Mouse (Mus musculus): Measurements from ENCODE around the gene Mical3.

Mical3 gene

DNA sequence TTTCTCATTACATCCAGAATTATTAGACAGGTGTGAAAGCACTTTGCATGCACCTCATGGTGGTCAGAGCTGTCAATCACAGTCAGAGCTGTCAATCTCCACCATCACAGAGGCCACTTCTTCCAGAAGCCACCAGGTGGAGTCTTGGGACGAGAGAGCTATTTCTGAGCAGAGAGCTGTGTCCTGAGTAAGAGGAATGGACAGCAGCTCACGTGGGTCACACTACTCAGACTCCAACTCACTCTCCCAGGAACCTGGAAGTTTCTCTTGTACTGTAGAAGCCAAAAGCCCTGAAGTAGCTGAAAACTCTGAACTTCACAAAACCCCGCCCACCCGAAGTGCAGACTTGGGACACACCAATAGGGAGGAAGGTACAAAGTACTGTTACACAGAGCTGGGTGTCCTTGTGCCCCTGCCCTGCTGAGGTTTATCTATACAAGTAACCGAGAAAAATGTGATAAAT, 227.3 kb downstream of the Mical3 start:
- DNase-seq (ENCODE audit: low spot score): no peak

DNA sequence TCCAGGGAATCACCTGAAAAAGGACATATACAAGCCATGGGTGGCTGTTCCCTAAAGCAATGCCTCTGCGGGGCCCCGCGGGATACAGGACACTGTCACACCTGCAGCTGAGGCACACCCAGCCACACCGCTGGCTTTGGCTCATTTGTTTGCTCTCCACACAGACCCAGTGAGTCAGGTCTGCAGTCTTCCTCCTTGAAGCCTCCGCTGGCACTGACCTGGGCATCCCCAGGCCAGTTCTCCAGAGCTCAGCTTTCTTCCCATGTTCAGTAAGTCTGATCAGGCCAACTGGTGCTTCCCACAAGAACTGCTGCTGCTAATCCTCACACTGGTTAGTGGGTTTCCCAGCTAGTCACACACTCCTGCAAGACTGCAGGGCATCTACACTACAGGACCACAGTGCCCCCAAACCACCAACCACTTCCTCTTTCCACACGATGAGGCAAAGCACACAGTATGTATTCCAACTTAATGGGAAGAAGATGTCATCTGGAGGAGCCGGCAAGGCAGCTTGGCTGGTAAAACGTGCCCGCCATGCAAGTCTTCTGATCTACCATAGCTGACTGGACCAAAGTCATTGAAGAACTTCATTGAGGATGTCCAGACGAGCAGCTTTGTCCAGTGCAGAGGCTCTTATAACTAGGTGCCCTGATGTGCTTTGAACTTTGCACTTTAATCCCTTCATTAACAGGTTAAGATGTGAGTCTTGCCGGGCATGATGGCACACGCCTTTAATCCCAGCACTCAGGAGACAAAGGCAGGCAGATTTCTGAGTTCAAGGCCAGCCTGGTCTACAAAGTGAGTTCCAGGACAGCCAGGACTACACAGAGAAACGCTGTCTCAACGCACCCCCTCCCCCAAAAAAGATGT, 228.8 kb downstream of the Mical3 start:
- DNase-seq (ENCODE audit: low spot score): no peak

DNA sequence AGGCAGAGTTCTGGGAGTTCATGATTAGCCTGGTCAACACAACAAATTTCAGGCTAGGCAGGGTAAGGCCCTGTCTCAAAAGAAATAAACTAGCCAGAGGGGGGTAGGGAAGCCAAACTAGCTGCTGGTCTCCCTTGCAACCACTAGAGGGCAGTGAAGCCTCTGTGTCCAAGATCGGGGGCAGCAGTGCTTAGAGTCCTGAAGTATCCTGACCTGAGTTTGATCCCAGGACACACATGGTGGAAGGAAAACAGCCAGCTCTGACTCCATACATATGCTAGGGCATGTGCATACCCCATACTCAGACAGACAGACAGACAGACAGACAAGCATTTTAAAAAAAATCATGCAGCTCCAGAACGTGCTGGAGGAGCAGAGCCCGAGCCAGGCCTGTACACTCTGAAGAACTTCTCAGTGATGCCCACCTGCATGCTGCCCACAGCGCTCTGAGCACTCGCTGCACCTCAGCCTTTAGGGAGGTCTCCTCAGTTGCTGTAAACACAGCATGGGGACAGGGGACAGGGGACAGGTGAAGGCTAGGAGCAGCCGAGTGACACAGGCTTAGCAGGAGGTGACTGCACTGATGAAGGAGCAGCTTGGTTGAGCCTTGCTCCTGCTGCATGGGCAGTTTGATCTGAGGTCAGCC, 232.5 kb downstream of the Mical3 start:
- no peak for DNase-seq (ENCODE audit: low spot score)

DNA sequence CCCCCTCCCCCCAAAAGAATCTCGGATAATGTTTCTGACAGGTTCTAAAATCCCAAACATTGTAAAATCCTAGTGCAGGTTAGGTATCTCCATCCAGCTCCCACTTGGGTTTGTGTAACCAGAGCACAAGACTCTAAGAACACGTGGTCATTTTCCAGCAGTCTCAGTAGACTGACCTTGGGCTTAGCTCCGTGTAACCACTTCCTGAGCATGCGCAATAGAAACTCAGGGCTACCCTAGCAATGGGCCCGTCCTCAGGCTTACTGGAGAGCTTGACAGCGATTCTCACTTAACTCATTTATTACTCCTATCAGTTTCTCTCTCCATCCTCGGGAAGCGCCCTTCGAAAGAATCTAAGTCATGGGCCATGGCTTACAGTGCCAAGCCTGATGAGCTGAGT, 236.3 kb downstream of the Mical3 start:
- DNase-seq (ENCODE audit: low spot score): no peak

DNA sequence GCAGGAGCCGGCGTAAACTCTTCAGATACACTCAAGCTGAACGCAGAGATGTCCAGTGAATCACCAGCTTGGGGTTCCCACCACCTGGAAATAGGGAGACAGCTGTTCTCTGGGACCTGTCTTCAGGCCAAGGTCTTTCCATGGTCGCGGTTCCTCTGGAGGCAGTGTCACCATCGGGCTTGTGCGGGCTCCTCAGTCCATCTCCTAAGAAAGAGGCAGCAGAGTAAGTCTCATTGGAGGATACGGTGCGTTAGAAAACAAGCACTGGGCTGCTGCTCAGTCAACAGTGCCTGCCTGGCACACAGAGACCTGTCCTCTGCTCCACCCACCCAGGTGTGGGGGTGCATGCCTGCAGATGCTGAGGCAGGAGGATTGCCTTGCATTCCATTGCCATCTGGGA, 236.7 kb downstream of the Mical3 start:
- DNase-seq (ENCODE audit: low spot score): no peak

DNA sequence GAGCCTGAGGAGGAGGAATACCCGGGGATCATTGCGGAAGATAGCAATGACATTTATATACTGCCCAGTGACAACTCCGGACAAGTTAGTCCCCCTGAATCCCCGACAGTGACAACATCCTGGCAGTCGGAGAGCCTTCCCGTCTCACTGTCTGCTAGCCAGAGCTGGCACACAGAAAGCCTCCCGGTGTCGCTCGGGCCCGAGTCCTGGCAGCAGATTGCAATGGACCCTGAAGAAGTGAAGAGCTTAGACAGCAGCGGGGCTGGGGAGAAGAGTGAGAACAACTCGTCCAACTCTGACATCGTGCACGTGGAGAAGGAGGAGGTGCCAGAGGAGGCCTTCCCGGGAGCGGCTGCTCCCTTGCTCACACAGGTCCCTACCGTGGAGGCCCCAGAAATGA, 244.1 kb downstream of the Mical3 start:
- DNase-seq (ENCODE audit: low spot score): no peak

DNA sequence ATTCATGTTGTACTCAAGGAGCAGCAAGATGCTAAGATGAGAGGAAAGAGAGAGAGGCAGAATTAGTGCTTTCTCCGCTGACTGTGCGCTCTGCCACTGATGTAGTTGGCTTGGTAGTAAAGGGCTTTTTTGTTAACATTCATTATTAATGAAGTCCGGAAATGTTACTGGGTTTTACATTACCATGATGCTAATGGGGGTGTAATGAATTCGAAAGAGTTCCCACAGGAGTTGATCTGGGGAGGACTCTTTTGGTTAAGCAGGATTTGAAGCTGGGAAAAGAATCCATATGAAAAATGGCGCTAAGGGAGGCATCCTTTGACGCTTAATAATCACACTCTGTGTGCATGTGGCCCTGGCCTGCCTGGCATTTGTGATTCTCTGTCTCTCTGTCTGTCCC, 246.4 kb downstream of the Mical3 start:
- no peak for DNase-seq (ENCODE audit: low spot score)

All from urinary bladder, postnatal 10 days (tissue).